Mouse (Mus musculus) cortical plate, adult 2 months (tissue): ENCODE results near the gene Fam107b.

Experiments used
- CTCF ChIP-seq: fragments of 200-500 bp; IDR thresholded peaks from 2 replicates; pipeline ENCODE4 v1.5.1; 2011; ENCODE audit warnings: mild to moderate bottlenecking, control low read depth, low read length; ENCODE audit not compliant: insufficient read depth; ENCODE audit errors: extremely low read depth
- POLR2A ChIP-seq: fragments of 200-500 bp; IDR thresholded peaks from 2 replicates; pipeline ENCODE4 v1.6.1; 2011; ENCODE audit warnings: mild to moderate bottlenecking, low read length, control low read depth; ENCODE audit not compliant: insufficient read depth; ENCODE audit errors: extremely low read depth

DNA sequence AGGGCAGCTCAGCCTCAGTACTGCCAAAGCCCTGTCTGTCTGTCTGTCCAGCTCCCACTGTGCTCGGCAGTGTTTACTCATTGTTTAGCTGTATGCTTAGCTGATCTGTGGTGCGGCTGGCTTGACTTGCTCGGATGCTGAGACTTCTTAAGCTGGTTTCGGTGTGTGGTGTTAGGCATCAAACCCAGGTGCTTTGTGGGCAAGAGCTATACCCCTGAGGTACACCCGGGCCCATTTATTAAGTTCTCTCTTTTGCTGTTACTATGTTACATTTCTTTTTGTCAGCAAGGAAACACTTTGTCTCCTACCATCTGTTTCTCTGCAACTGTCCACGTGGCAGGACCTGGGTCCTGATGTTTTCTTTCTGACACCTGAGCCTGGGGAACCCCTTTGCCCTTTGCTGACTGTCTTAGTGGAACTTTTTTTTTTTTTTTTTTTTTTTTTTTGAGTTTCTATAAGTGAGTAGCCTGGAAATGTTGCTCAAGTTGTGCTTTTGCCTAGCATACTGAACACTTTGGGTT is 179.3 kb downstream of the Fam107b start:
- TF ChIP-seq CTCF (no peak), POLR2A (no peak)
